Mouse (Mus musculus) midbrain, embryonic 15.5 days (tissue): ENCODE measurements around the gene Tarsl2. TPM values are rescaled to one million over a fixed set of nuclear protein-coding genes. Genes with fewer than 3 reads are reported as not detected.

Experiments
- ATAC-seq: fragments of 200-750 bp; cut with Nextera tagmentation; replicated peaks from 2 replicates; pipeline ENCODE4 v1.8.0; 2017; ENCODE audit warnings: moderate TSS enrichment
- H3K27ac ChIP-seq: fragments of 300-500 bp; sonication (generic); 2 replicates; pipeline ENCODE4 v1.5.1; 2015; ENCODE audit warnings: mild to moderate bottlenecking, inconsistent platforms
- H3K27me3 ChIP-seq: fragments of 300-500 bp; sonication (generic); replicated peaks from 2 replicates; pipeline ENCODE4 v1.6.1; 2015; ENCODE audit warnings: inconsistent platforms
- H3K36me3 ChIP-seq: fragments of 300-500 bp; sonication (generic); replicated peaks from 2 replicates; pipeline ENCODE4 v1.6.1; 2015; ENCODE audit warnings: inconsistent platforms
- H3K4me1 ChIP-seq: fragments of 300-500 bp; sonication (generic); 2 replicates; pipeline ENCODE4 v1.6.1; 2015; ENCODE audit warnings: inconsistent platforms
- H3K4me2 ChIP-seq: fragments of 300-500 bp; sonication (generic); 2 replicates; pipeline ENCODE4 v1.6.1; 2015; ENCODE audit warnings: inconsistent platforms, mild to moderate bottlenecking, moderate library complexity
- H3K4me3 ChIP-seq: fragments of 300-500 bp; sonication (generic); 2 replicates; pipeline ENCODE4 v1.5.1; 2015; ENCODE audit warnings: mild to moderate bottlenecking, inconsistent platforms
- H3K9ac ChIP-seq: fragments of 300-500 bp; sonication (generic); 2 replicates; pipeline ENCODE4 v1.6.1; 2015; ENCODE audit warnings: mild to moderate bottlenecking, inconsistent platforms
- H3K9me3 ChIP-seq: fragments of 300-500 bp; sonication (generic); 2 replicates; pipeline ENCODE4 v1.6.1; 2016; ENCODE audit warnings: inconsistent platforms
- WGBS: fragments of 180-500 bp; shearing (Covaris S2); methylation state at CpG from one replicate; pipeline ENCODE4 v1.1.7; 2015; ENCODE audit warnings: mixed read lengths; 5-methylcytosine and 5-hydroxymethylcytosine counted together
- polyA plus RNA-seq: library from polyadenylated mRNA; unstranded; fragments of >200 nt; fragmentation: Nextera tagmentation; extraction: Ambion mirVana; gene quantifications from 2 replicates; pipeline ENCODE4 v1.2.1, GENCODE M21; 2015

Gene Tarsl2
- polyA plus RNA-seq, 1 experiment from 2014 or later, result 16.5 TPM

GRCm38 (mm10) chr7:65663886-65664285 lies 19.2 kb downstream of the Tarsl2 start:
- Histone ChIP-seq H3K9ac (no peak overlapping the region), H3K27ac (no peak overlapping the region), H3K9me3 (no peaks in the 10 kb centered on the region), H3K4me3 (no peak overlapping the region), H3K36me3 (peaks cover 6% of the 10 kb centered on the region; the same call in 1 of the 2 replicates), H3K4me2 (no peak overlapping the region), H3K4me1 (no peaks in the 10 kb centered on the region), H3K27me3 (no peaks in the 10 kb centered on the region)
- no peak for ATAC-seq
- WGBS, result 91% methylated on average over 14 of the region's 14 CpGs

- WGBS, result 93% methylated on average over 6 of the region's 6 CpGs
- Histone ChIP-seq H3K9ac (no peak overlapping the region), H3K9me3 (no peaks in the 10 kb centered on the region), H3K36me3 (peaks cover 6% of the 10 kb centered on the region; the same call in 1 of the 2 replicates), H3K27ac (no peak overlapping the region), H3K4me2 (no peak overlapping the region), H3K4me3 (no peak overlapping the region), H3K4me1 (no peaks in the 10 kb centered on the region), H3K27me3 (no peaks in the 10 kb centered on the region)
- no peak for ATAC-seq
These were observed 22.8 kb downstream of the Tarsl2 start for GRCm38 (mm10) chr7:65667491-65667890.

GRCm38 (mm10) chr7:65678050-65678449 lies 33.4 kb downstream of the Tarsl2 start:
- H3K4me3 ChIP-seq, result no peak overlapping the region
- H3K4me2 ChIP-seq, result no peak overlapping the region
- H3K9ac ChIP-seq, result no peak overlapping the region
- H3K36me3 ChIP-seq, result no peaks in the 10 kb centered on the region
- no peak overlapping the region for H3K27ac ChIP-seq
- WGBS, result 72% methylated on average over 10 of the region's 10 CpGs
- no peaks in the 10 kb centered on the region for H3K9me3 ChIP-seq
- H3K27me3 ChIP-seq, result no peaks in the 10 kb centered on the region
- no peaks in the 10 kb centered on the region for H3K4me1 ChIP-seq
- ATAC-seq, result no peak

GRCm38 (mm10) chr7:65678900-65679595 lies 34.4 kb downstream of the Tarsl2 start:
- no peaks in the 10 kb centered on the region for H3K4me1 ChIP-seq
- ATAC-seq, result no peak
- H3K27ac ChIP-seq, result no peak overlapping the region
- H3K4me2 ChIP-seq, result no peak overlapping the region
- no peak overlapping the region for H3K4me3 ChIP-seq
- no peaks in the 10 kb centered on the region for H3K9me3 ChIP-seq
- no peaks in the 10 kb centered on the region for H3K27me3 ChIP-seq
- H3K9ac ChIP-seq, result no peak overlapping the region
- 69% methylated on average over 7 of the region's 7 CpGs for WGBS
- H3K36me3 ChIP-seq, result no peaks in the 10 kb centered on the region

- Histone ChIP-seq H3K27me3 (no peaks in the 10 kb centered on the region), H3K4me3 (no peak overlapping the region), H3K4me1 (no peaks in the 10 kb centered on the region), H3K36me3 (no peaks in the 10 kb centered on the region), H3K9me3 (no peaks in the 10 kb centered on the region), H3K4me2 (no peak overlapping the region), H3K27ac (no peak overlapping the region), H3K9ac (no peak overlapping the region)
- ATAC-seq, result no peak
- 80% methylated on average over 5 of the region's 5 CpGs for WGBS
These were observed 36.5 kb downstream of the Tarsl2 start for GRCm38 (mm10) chr7:65681166-65681565.

- 47% methylated on average over 7 of the region's 7 CpGs for WGBS
- Histone ChIP-seq H3K9ac (no peak overlapping the region), H3K9me3 (no peaks in the 10 kb centered on the region), H3K4me3 (no peak overlapping the region), H3K4me1 (no peaks in the 10 kb centered on the region), H3K4me2 (no peak overlapping the region), H3K27ac (no peak overlapping the region), H3K27me3 (no peaks in the 10 kb centered on the region), H3K36me3 (peaks cover 3% of the 10 kb centered on the region; the same call in 1 of the 2 replicates)
- ATAC-seq, result 0 out of 2 replicates have a peak, but pooled peaks have one; percentile 17
These were observed 39.6 kb downstream of the Tarsl2 start for GRCm38 (mm10) chr7:65684256-65684835.

GRCm38 (mm10) chr7:65686664-65687063 lies 42.0 kb downstream of the Tarsl2 start:
- no peak for ATAC-seq
- no peak overlapping the region for H3K4me2 ChIP-seq
- no peak overlapping the region for H3K9ac ChIP-seq
- H3K4me1 ChIP-seq, result no peaks in the 10 kb centered on the region
- H3K36me3 ChIP-seq, result peaks cover 7% of the 10 kb centered on the region; the same call in 1 of the 2 replicates
- no peak overlapping the region for H3K4me3 ChIP-seq
- H3K27ac ChIP-seq, result no peak overlapping the region
- 92% methylated on average over 9 of the region's 9 CpGs for WGBS
- no peaks in the 10 kb centered on the region for H3K27me3 ChIP-seq
- no peaks in the 10 kb centered on the region for H3K9me3 ChIP-seq

- Histone ChIP-seq H3K4me1 (peaks cover 19% of the 10 kb centered on the region), H3K27ac (no peak within 1 kb of the TSS), H3K4me3 (no peak within 1 kb of the TSS), H3K27me3 (no peaks in the 10 kb centered on the region), H3K4me2 (no peak within 1 kb of the TSS), H3K9ac (no peak within 1 kb of the TSS), H3K36me3 (peaks cover 7% of the 10 kb centered on the region; the same call in 1 of the 2 replicates), H3K9me3 (no peaks in the 10 kb centered on the region)
- WGBS, result 92% methylated on average over 7 of the region's 7 CpGs
- ATAC-seq, result no peak
These were observed 46.2 kb downstream of the Tarsl2 start, which contains the start of gene Tm2d3 for GRCm38 (mm10) chr7:65690869-65691268. TSS of gene Tm2d3 (plus strand) at chr7:65691169.

- Histone ChIP-seq H3K36me3 (peaks cover 10% of the 10 kb centered on the region; the same call in 1 of the 2 replicates), H3K4me2 (no peak overlapping the region), H3K27me3 (no peaks in the 10 kb centered on the region), H3K27ac (no peak overlapping the region), H3K4me3 (no peak overlapping the region; the same call in 1 of the 2 replicates), H3K9me3 (no peaks in the 10 kb centered on the region), H3K9ac (no peak overlapping the region), H3K4me1 (peaks cover 19% of the 10 kb centered on the region)
- 79% methylated on average over 8 of the region's 8 CpGs for WGBS
- no peak for ATAC-seq
These were observed 47.4 kb downstream of the Tarsl2 start for GRCm38 (mm10) chr7:65691929-65692605.

GRCm38 (mm10) chr7:65692883-65693282 lies 48.2 kb downstream of the Tarsl2 start:
- H3K4me2 ChIP-seq, result peak overlapping the region; percentile 70
- H3K27me3 ChIP-seq, result no peaks in the 10 kb centered on the region
- no peak; the same call in 1 of the 2 replicates for ATAC-seq
- no peaks in the 10 kb centered on the region for H3K9me3 ChIP-seq
- WGBS, result 2% methylated on average over 10 of the region's 10 CpGs
- peaks cover 19% of the 10 kb centered on the region for H3K4me1 ChIP-seq
- peaks cover 18% of the 10 kb centered on the region for H3K36me3 ChIP-seq
- H3K4me3 ChIP-seq, result peak overlapping the region; percentile 94
- peak overlapping the region; percentile 90 for H3K9ac ChIP-seq
- H3K27ac ChIP-seq, result peak overlapping the region; percentile 87

- Histone ChIP-seq H3K27me3 (no peaks in the 10 kb centered on the region), H3K36me3 (peaks cover 20% of the 10 kb centered on the region), H3K9ac (peak overlapping the region; percentile 90), H3K4me2 (peak overlapping the region; percentile 70), H3K4me1 (peaks cover 19% of the 10 kb centered on the region), H3K4me3 (peak overlapping the region; percentile 94), H3K27ac (peak overlapping the region; percentile 87), H3K9me3 (no peaks in the 10 kb centered on the region)
- whole genome bisulfite sequencing, result under 1% methylated on average over 48 of the region's 52 CpGs
- ATAC-seq, result peak; percentile 95
These were observed 48.7 kb downstream of the Tarsl2 start for GRCm38 (mm10) chr7:65693301-65693821.

- H3K4me2 ChIP-seq, result no peak overlapping the region
- no peak for ATAC-seq
- 61% methylated on average over 2 of the region's 2 CpGs for WGBS
- H3K9ac ChIP-seq, result no peak overlapping the region
- H3K36me3 ChIP-seq, result peaks cover 35% of the 10 kb centered on the region
- H3K4me1 ChIP-seq, result peaks cover 19% of the 10 kb centered on the region
- H3K4me3 ChIP-seq, result no peak overlapping the region
- no peak overlapping the region for H3K27ac ChIP-seq
- H3K27me3 ChIP-seq, result no peaks in the 10 kb centered on the region
- H3K9me3 ChIP-seq, result no peaks in the 10 kb centered on the region
These were observed 51.8 kb downstream of the Tarsl2 start for GRCm38 (mm10) chr7:65696450-65696849.
